29 mouse cellular contexts compared by ENCODE assay signal in the genomic region with DNA sequence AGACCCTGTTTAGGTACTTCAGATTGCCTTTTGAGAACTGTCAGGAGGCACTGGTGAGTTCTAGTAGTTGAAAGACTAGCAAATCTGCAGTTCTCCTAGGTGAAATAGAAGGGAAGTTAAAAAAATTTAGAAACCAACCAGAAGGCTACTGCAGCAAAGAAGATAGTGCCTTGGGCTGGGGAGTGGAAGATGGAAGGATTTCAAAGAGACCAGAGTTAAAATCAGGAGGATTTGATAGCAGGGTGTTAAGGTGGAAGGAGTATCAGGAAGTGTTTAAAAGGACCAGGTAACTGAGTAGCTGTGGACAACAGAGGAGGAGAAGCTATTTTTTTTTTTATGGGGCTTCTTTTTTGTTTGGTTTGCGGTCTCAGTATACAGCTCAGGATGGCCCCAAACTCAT. TPM values are rescaled to one million over a fixed set of nuclear protein-coding genes. Genes with fewer than 3 reads are reported as not detected.
A peak's percentile ranks its signal among the peaks of the same experiment; 100 is the strongest.
DNase-seq lines count a peak whose midpoint lies in the region; ATAC-seq and TF ChIP-seq lines count a peak whose summit lies in the region.
"Had no signal": no experiment of that assay in that cellular context is flagged by ENCODE, and none has a peak within 500 bp of the region (broad histone marks: within the 10 kb centered on the region; RNA-seq: fewer than 3 reads in every experiment).

No protein-coding gene starts in this region.

- peaks cover 19% of the 10 kb centered on the region for H3K4me1 ChIP-seq in heart, embryonic 13.5 days
- H3K4me1 ChIP-seq in liver, embryonic 12.5 days: peaks cover 53% of the 10 kb centered on the region
- H3K4me1 ChIP-seq in MEL (ENCODE audit: control insufficient read depth in 1 of 2, insufficient read depth in 2 of 2, low read length in 2 of 2): peaks cover 14 to 47% of the 10 kb centered on the region in 2 experiments
- peaks cover 49% of the 10 kb centered on the region for H3K4me1 ChIP-seq in liver, embryonic 15.5 days (replicated peaks)
- H3K4me1 ChIP-seq: embryonic facial prominence, embryonic 10.5 days; embryonic facial prominence, embryonic 13.5 days; forebrain, embryonic 12.5 days; forebrain, embryonic 15.5 days; hindbrain, embryonic 10.5 days; hindbrain, embryonic 13.5 days; intestine, embryonic 15.5 days had no signal

- ATAC-seq in heart, embryonic 13.5 days (ENCODE audit: extremely low read depth, insufficient number of reproducible peaks, low FRiP score, low TSS enrichment): no peak
- no peak for ATAC-seq in liver, embryonic 12.5 days
- no peak for ATAC-seq in liver, embryonic 15.5 days (ENCODE audit: insufficient read depth)
- ATAC-seq: activated CD4-positive, CD25-positive, alpha-beta regulatory T cell, adult 4 months; CD4-positive, CD25-positive, alpha-beta regulatory T cell, adult 4 months; forebrain, embryonic 15.5 days; hindbrain, embryonic 16.5 days; intestine, embryonic 15.5 days had no signal

- H3K4me2 ChIP-seq in heart, embryonic 13.5 days: no peak overlapping the region
- H3K4me2 ChIP-seq in liver, embryonic 12.5 days: peak overlapping the region; percentile 67
- H3K4me2 ChIP-seq in liver, embryonic 15.5 days: no peak overlapping the region
- H3K4me2 ChIP-seq: embryonic facial prominence, embryonic 13.5 days; forebrain, embryonic 12.5 days; forebrain, embryonic 15.5 days; hindbrain, embryonic 13.5 days; intestine, embryonic 15.5 days had no signal

- no peak overlapping the region for H3K4me3 ChIP-seq in heart, embryonic 13.5 days
- H3K4me3 ChIP-seq in liver, embryonic 12.5 days: no peak overlapping the region
- peak overlapping the region in 1 of 2 experiments; percentile 9; a peak in 1 of 4 replicates for H3K4me3 ChIP-seq in MEL (ENCODE audit: control insufficient read depth in 1 of 2, insufficient read depth in 1 of 2, low read depth in 2 of 2, low read length in 2 of 2)
- no peak overlapping the region for H3K4me3 ChIP-seq in liver, embryonic 15.5 days (replicated peaks)
- H3K4me3 ChIP-seq: embryonic facial prominence, embryonic 10.5 days; embryonic facial prominence, embryonic 13.5 days; forebrain, embryonic 12.5 days; forebrain, embryonic 15.5 days; hindbrain, embryonic 10.5 days; hindbrain, embryonic 13.5 days; intestine, embryonic 15.5 days had no signal

- no peaks in the 10 kb centered on the region for H3K9me3 ChIP-seq in heart, embryonic 13.5 days
- H3K9me3 ChIP-seq in liver, embryonic 12.5 days (replicated peaks): no peaks in the 10 kb centered on the region
- H3K9me3 ChIP-seq in MEL (replicated peaks; ENCODE audit: insufficient read depth, low read length): no peaks in the 10 kb centered on the region
- H3K9me3 ChIP-seq in liver, embryonic 15.5 days (replicated peaks): no peaks in the 10 kb centered on the region
- H3K9me3 ChIP-seq: embryonic facial prominence, embryonic 10.5 days; embryonic facial prominence, embryonic 13.5 days; forebrain, embryonic 12.5 days; forebrain, embryonic 15.5 days; hindbrain, embryonic 10.5 days; hindbrain, embryonic 13.5 days; intestine, embryonic 15.5 days had no signal

- TF ChIP-seq EP300 in MEL (IDR thresholded peaks at IDR 0.05; ENCODE audit: low read depth in 1 of 2, low read length in 2 of 2): peak; percentile 76 to 80

- TF ChIP-seq RAD21 in MEL (IDR thresholded peaks at IDR 0.05; ENCODE audit: low read depth, low read length): no peak

- no peak for DNase-seq in heart, postnatal 4 days
- DNase-seq in liver: no peak
- DNase-seq in MEL (ENCODE audit: low read depth, low spot score): peak; percentile 69
- no peak for DNase-seq in embryo, embryonic 10 days (ENCODE audit: low spot score)
- DNase-seq in cerebellum, postnatal 14 days: no peak
- DNase-seq: adrenal gland, adult 8-10 months; adrenal gland, postnatal 25 days; cerebellum, adult 11-12 months; cerebellum, adult 9-10 months; cerebellum, postnatal 25 days; embryo, embryonic 11 days; gastrocnemius, postnatal 25 days; heart, adult 18-20 months; heart, postnatal 10 days had no signal

- H3K9ac ChIP-seq in heart, embryonic 13.5 days: no peak overlapping the region
- H3K9ac ChIP-seq in liver, embryonic 12.5 days: peak overlapping the region; percentile 63; the same call in 1 of the 2 replicates
- peak overlapping the region; percentile 52 for H3K9ac ChIP-seq in MEL (ENCODE audit: control insufficient read depth, low read depth, low read length, poor library complexity, severe bottlenecking)
- H3K9ac ChIP-seq in liver, embryonic 15.5 days: 0 out of 2 replicates have a peak overlapping the region, but pooled peaks have one; percentile 12
- H3K9ac ChIP-seq: embryonic facial prominence, embryonic 13.5 days; forebrain, embryonic 12.5 days; forebrain, embryonic 15.5 days; hindbrain, embryonic 13.5 days; intestine, embryonic 15.5 days had no signal

- no peak for TF ChIP-seq CTCF in MEL (IDR thresholded peaks at IDR 0.05 in 2 of 3, conservative IDR thresholded peaks at IDR 0.05 in 1 of 3; ENCODE audit: control insufficient read depth in 1 of 3, insufficient read depth in 1 of 3, low read depth in 2 of 3, low read length in 3 of 3, poor library complexity in 1 of 3, severe bottlenecking in 1 of 3)

- no peaks in the 10 kb centered on the region for H3K27me3 ChIP-seq in heart, embryonic 13.5 days (replicated peaks)
- H3K27me3 ChIP-seq in liver, embryonic 12.5 days (replicated peaks): no peaks in the 10 kb centered on the region
- no peaks in the 10 kb centered on the region for H3K27me3 ChIP-seq in MEL (ENCODE audit: control insufficient read depth in 1 of 2, insufficient read depth in 2 of 2, low read length in 2 of 2)
- no peaks in the 10 kb centered on the region for H3K27me3 ChIP-seq in liver, embryonic 15.5 days
- H3K27me3 ChIP-seq: embryonic facial prominence, embryonic 13.5 days; forebrain, embryonic 15.5 days; intestine, embryonic 15.5 days had no signal

- TF ChIP-seq POLR2A in MEL (IDR thresholded peaks at IDR 0.05; ENCODE audit: control insufficient read depth in 1 of 2, insufficient read depth in 1 of 2, low read depth in 1 of 2, low read length in 2 of 2, poor library complexity in 1 of 2): no peak

- H3K79me2 ChIP-seq in MEL (ENCODE audit: control insufficient read depth, insufficient read depth, low read length, poor library complexity): peaks cover 10% of the 10 kb centered on the region; the same call in 1 of the 2 replicates

- peak overlapping the region; percentile 77; the same call in 1 of the 2 replicates for H3K27ac ChIP-seq in heart, embryonic 13.5 days (replicated peaks)
- H3K27ac ChIP-seq in liver, embryonic 12.5 days: peak overlapping the region; percentile 92
- H3K27ac ChIP-seq in MEL (ENCODE audit: control insufficient read depth, low read depth, low read length): peak overlapping the region; percentile 96
- peak overlapping the region; percentile 90 for H3K27ac ChIP-seq in liver, embryonic 15.5 days (replicated peaks)
- H3K27ac ChIP-seq: embryonic facial prominence, embryonic 10.5 days; embryonic facial prominence, embryonic 13.5 days; forebrain, embryonic 12.5 days; forebrain, embryonic 15.5 days; hindbrain, embryonic 10.5 days; hindbrain, embryonic 13.5 days; intestine, embryonic 15.5 days had no signal

- H3K36me3 ChIP-seq in heart, embryonic 13.5 days: peaks cover 2% of the 10 kb centered on the region
- peaks cover 1% of the 10 kb centered on the region for H3K36me3 ChIP-seq in liver, embryonic 12.5 days
- peaks cover 0 to 41% of the 10 kb centered on the region in 2 experiments; a peak in 2 of 4 replicates for H3K36me3 ChIP-seq in MEL (ENCODE audit: control insufficient read depth in 1 of 2, insufficient read depth in 2 of 2, low read length in 2 of 2)
- no peaks in the 10 kb centered on the region for H3K36me3 ChIP-seq in liver, embryonic 15.5 days (replicated peaks)
- H3K36me3 ChIP-seq: intestine, embryonic 15.5 days had no signal

- WGBS in heart, embryonic 13.5 days: 96% methylated on average over 1 of the region's 1 CpGs
- 82% methylated on average over 1 of the region's 1 CpGs for WGBS in liver, embryonic 12.5 days (ENCODE audit: insufficient replicate concordance)
- WGBS in liver, embryonic 15.5 days (ENCODE audit: insufficient replicate concordance): 93% methylated on average over 1 of the region's 1 CpGs

RNA-seq across cellular contexts. Expression of gene Gp1ba, which starts 1.2 kb away (rescaled TPM):
- 0.86 and 1.0 TPM in 2 replicates for polyA plus RNA-seq in heart, embryonic 13.5 days (2015; fragmentation: Nextera tagmentation; extraction: Ambion mirVana)
- total RNA-seq in heart, postnatal 4 days (2021): under 1 TPM; 0.16 to 0.26 TPM
- polyA plus RNA-seq in liver, embryonic 12.5 days (2016; fragmentation: Nextera tagmentation; extraction: Ambion mirVana): 5.5 and 5.6 TPM in 2 replicates
- 0.98 and 1.6 TPM in 2 replicates for total RNA-seq in MEL (2012; rRNA removed)
- 1 to 10 TPM in 1 of 2 experiments, not detected in 1; 5.0 TPM for polyA plus RNA-seq in MEL (2012; ENCODE audit: insufficient read depth in 1 of 2, insufficient read length in 2 of 2, low read depth in 1 of 2, low replicate concordance in 2 of 2, missing spikeins in 1 of 2)
- 2.6 and 3.0 TPM in 2 replicates for polyA plus RNA-seq in liver, embryonic 15.5 days (2015; fragmentation: Nextera tagmentation; extraction: Ambion mirVana)
- total RNA-seq: adrenal gland, adult 8-10 months; adrenal gland, postnatal 25 days; gastrocnemius, adult 8-10 months; gastrocnemius, postnatal 25 days had no signal

RNA-seq across cellular contexts. Expression of gene Rnf167, which starts 9.3 kb away (rescaled TPM):
- 66.3 and 73.8 TPM in 2 replicates for polyA plus RNA-seq in heart, embryonic 13.5 days (2015; fragmentation: Nextera tagmentation; extraction: Ambion mirVana)
- total RNA-seq in heart, postnatal 4 days (2021): 10 to 100 TPM; 42.1 to 42.8 TPM
- polyA plus RNA-seq in liver, embryonic 12.5 days (2016; fragmentation: Nextera tagmentation; extraction: Ambion mirVana): 73.6 and 86.1 TPM in 2 replicates
- 30.4 and 31.4 TPM in 2 replicates for total RNA-seq in MEL (2012; rRNA removed)
- 10 to 100 TPM in 1 of 2 experiments, not detected in 1; 44.4 TPM for polyA plus RNA-seq in MEL (2012; ENCODE audit: insufficient read depth in 1 of 2, insufficient read length in 2 of 2, low read depth in 1 of 2, low replicate concordance in 2 of 2, missing spikeins in 1 of 2)
- polyA plus RNA-seq in liver, embryonic 15.5 days (2015; fragmentation: Nextera tagmentation; extraction: Ambion mirVana): 76.8 and 80.4 TPM in 2 replicates

RNA-seq across cellular contexts. Expression of gene Slc25a11, which starts 9.5 kb away (rescaled TPM):
- 234 and 262 TPM in 2 replicates for polyA plus RNA-seq in heart, embryonic 13.5 days (2015; fragmentation: Nextera tagmentation; extraction: Ambion mirVana)
- 100 to 1,000 TPM; 311 to 313 TPM for total RNA-seq in heart, postnatal 4 days (2021)
- 77.3 and 83.3 TPM in 2 replicates for polyA plus RNA-seq in liver, embryonic 12.5 days (2016; fragmentation: Nextera tagmentation; extraction: Ambion mirVana)
- 96.3 and 104 TPM in 2 replicates for total RNA-seq in MEL (2012; rRNA removed)
- 100 to 1,000 TPM; 114 to 145 TPM for polyA plus RNA-seq in MEL (2012; ENCODE audit: insufficient read depth in 1 of 2, insufficient read length in 2 of 2, low read depth in 1 of 2, low replicate concordance in 2 of 2, missing spikeins in 1 of 2)
- polyA plus RNA-seq in liver, embryonic 15.5 days (2015; fragmentation: Nextera tagmentation; extraction: Ambion mirVana): 70.3 and 79.4 TPM in 2 replicates

RNA-seq across cellular contexts. Expression of gene Pfn1, which starts 16.7 kb away (rescaled TPM):
- polyA plus RNA-seq in heart, embryonic 13.5 days (2015; fragmentation: Nextera tagmentation; extraction: Ambion mirVana): 1,587 and 1,588 TPM in 2 replicates
- total RNA-seq in heart, postnatal 4 days (2021): 100 to 1,000 TPM; 572 to 580 TPM
- polyA plus RNA-seq in liver, embryonic 12.5 days (2016; fragmentation: Nextera tagmentation; extraction: Ambion mirVana): 1,519 and 1,532 TPM in 2 replicates
- total RNA-seq in MEL (2012; rRNA removed): 1,332 and 1,356 TPM in 2 replicates
- 1,000 to 10,000 TPM; 2,392 to 5,980 TPM for polyA plus RNA-seq in MEL (2012; ENCODE audit: insufficient read depth in 1 of 2, insufficient read length in 2 of 2, low read depth in 1 of 2, low replicate concordance in 2 of 2, missing spikeins in 1 of 2)
- polyA plus RNA-seq in liver, embryonic 15.5 days (2015; fragmentation: Nextera tagmentation; extraction: Ambion mirVana): 927 and 1,040 TPM in 2 replicates

RNA-seq across cellular contexts. Expression of gene Chrne, which starts 18.7 kb away (rescaled TPM):
- not detected in 2 replicates for polyA plus RNA-seq in heart, embryonic 13.5 days (2015; fragmentation: Nextera tagmentation; extraction: Ambion mirVana)
- total RNA-seq in heart, postnatal 4 days (2021): not detected
- polyA plus RNA-seq in liver, embryonic 12.5 days (2016; fragmentation: Nextera tagmentation; extraction: Ambion mirVana): not detected in 2 replicates
- total RNA-seq in MEL (2012; rRNA removed): 0.54 TPM in 1 of 2 replicates, not detected in the other
- under 1 TPM in 1 of 2 experiments, not detected in 1; 0.33 TPM for polyA plus RNA-seq in MEL (2012; ENCODE audit: insufficient read depth in 1 of 2, insufficient read length in 2 of 2, low read depth in 1 of 2, low replicate concordance in 2 of 2, missing spikeins in 1 of 2)
- polyA plus RNA-seq in liver, embryonic 15.5 days (2015; fragmentation: Nextera tagmentation; extraction: Ambion mirVana): not detected in 2 replicates
- total RNA-seq: adrenal gland, adult 8-10 months; adrenal gland, postnatal 25 days; heart, adult 18-20 months; heart, postnatal 10 days had no signal
- polyA plus RNA-seq: embryonic facial prominence, embryonic 10.5 days; embryonic facial prominence, embryonic 13.5 days; forebrain, embryonic 12.5 days; heart, embryonic 14.5 days; hindbrain, embryonic 10.5 days; hindbrain, embryonic 13.5 days; hindbrain, embryonic 16.5 days; intestine, embryonic 15.5 days had no signal
